Mouse (Mus musculus) spleen, adult 2 months (tissue): Measurements from ENCODE around the gene Lonp1. TPM values are rescaled to one million over a fixed set of nuclear protein-coding genes. Genes with fewer than 3 reads are reported as not detected.
"Not testable (repeated sequence)": the region's sequence is repeated elsewhere in the genome, so short reads cannot be mapped to it uniquely, and the experiment has no call there.

Source experiments
- DNase-seq, 2 experiments: peaks; one replicate each; pipeline versions ENCODE4 v3.0.0 to v3.0.0-alpha.2; 2012 to 2021; ENCODE audit warnings: low spot score in 2 of 2, low read depth in 1 of 2
- H3K27ac ChIP-seq: fragments of 200-500 bp; 2 replicates; pipeline ENCODE4 v1.5.1; 2012; ENCODE audit warnings: low read length, inconsistent platforms; ENCODE audit not compliant: insufficient read depth
- H3K27me3 ChIP-seq: fragments of 200-500 bp; 2 replicates; pipeline ENCODE4 v1.6.1; 2012; ENCODE audit warnings: mild to moderate bottlenecking, moderate library complexity, low read length, inconsistent platforms; ENCODE audit not compliant: control insufficient read depth, insufficient read depth
- H3K36me3 ChIP-seq: fragments of 200-500 bp; 2 replicates; pipeline ENCODE4 v1.6.1; 2012; ENCODE audit warnings: mild to moderate bottlenecking, low read length, inconsistent platforms; ENCODE audit not compliant: control insufficient read depth, insufficient read depth
- H3K4me1 ChIP-seq: fragments of 200-500 bp; 2 replicates; pipeline ENCODE4 v1.6.1; 2011; ENCODE audit warnings: inconsistent platforms; ENCODE audit not compliant: control insufficient read depth, insufficient read depth, insufficient read length
- H3K4me3 ChIP-seq: fragments of 200-500 bp; 2 replicates; pipeline ENCODE4 v1.5.1; 2011; ENCODE audit warnings: mild to moderate bottlenecking, inconsistent platforms; ENCODE audit not compliant: insufficient read depth, insufficient read length; ENCODE audit errors: extremely low read depth
- CTCF ChIP-seq: fragments of 200-500 bp; IDR thresholded peaks from 2 replicates; pipeline ENCODE4 v1.5.1; 2011; ENCODE audit warnings: mild to moderate bottlenecking, inconsistent platforms; ENCODE audit not compliant: insufficient read depth, insufficient read length, insufficient replicate concordance; ENCODE audit errors: extremely low read depth
- POLR2A ChIP-seq: fragments of 200-500 bp; IDR thresholded peaks from 2 replicates; pipeline ENCODE4 v1.6.1; 2011; ENCODE audit warnings: low read depth, low read length, inconsistent platforms
- WGBS: fragments of 180-500 bp; shearing (Covaris S2); methylation state at CpG from one replicate; pipeline ENCODE4 v1.1.7; 2018; 5-methylcytosine and 5-hydroxymethylcytosine counted together
- polyA plus RNA-seq: library from polyadenylated mRNA; depleted of rRNA; stranded (reverse); fragments of >200 nt; gene quantifications from 2 replicates; pipeline ENCODE4 v1.2.3, GENCODE M21; 2012

The Lonp1 gene
- polyA plus RNA-seq, 1 experiment = 35.2 TPM

DNA sequence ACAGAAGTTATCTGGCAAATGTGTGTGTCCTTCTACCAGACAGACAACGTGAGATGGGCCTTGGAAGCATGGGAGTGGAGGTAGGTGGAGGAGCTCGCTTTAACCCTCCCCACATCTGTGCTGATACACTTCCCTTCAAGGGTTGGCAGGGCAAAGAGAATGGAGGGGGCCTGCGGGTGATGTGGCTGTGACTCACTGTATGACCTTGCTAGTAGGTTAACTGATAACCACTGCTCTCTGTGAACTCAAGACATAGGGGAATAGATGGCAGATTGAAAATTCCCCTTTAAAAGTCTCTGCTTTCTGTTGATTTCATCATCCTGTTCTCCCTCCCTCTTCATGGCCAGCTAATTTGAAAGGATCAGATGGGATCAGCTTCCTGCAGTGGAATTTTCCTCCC lies 1.2 kb downstream of the Lonp1 start:
- DNase-seq = no peak
- TF ChIP-seq CTCF (no peak), POLR2A (no peak)
- WGBS = 84% methylated on average over 3 of the region's 3 CpGs
- Histone ChIP-seq H3K27ac (no peak overlapping the region), H3K4me1 (peaks cover 10% of the 10 kb centered on the region; the same call in 1 of the 2 replicates), H3K4me3 (no peak overlapping the region), H3K36me3 (peaks cover 7% of the 10 kb centered on the region), H3K27me3 (no peaks in the 10 kb centered on the region)

DNA sequence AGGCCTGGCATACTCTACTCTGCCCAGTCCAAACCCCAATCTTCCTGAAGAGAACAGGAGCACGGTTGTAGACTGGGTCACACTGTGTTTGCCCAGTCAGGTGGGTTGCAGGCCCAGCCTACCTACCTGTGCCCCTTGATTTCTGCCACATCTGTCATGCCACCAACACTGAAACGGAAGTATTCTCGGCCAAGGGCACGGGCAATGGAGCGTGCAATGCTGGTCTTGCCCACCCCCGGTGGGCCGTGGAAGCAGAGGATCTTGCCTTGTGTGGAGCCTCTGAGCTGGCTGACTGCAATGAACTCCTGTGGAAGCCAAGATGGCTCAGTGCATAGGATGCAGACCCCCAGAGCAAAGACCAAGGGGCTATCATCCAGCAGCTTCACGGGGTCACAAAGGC lies 9.1 kb downstream of the Lonp1 start:
- no peak for DNase-seq
- Histone ChIP-seq H3K27ac (no peak overlapping the region), H3K4me3 (no peak overlapping the region), H3K27me3 (no peaks in the 10 kb centered on the region), H3K4me1 (peaks cover 7% of the 10 kb centered on the region; the same call in 1 of the 2 replicates), H3K36me3 (peaks cover 53% of the 10 kb centered on the region)
- 89% methylated on average over 8 of the region's 8 CpGs for WGBS
- TF ChIP-seq POLR2A = no peak
- TF ChIP-seq CTCF = no peak

- Histone ChIP-seq H3K4me1 (peaks cover 7% of the 10 kb centered on the region; the same call in 1 of the 2 replicates), H3K4me3 (no peak overlapping the region), H3K27me3 (no peaks in the 10 kb centered on the region), H3K27ac (no peak overlapping the region), H3K36me3 (peaks cover 50% of the 10 kb centered on the region)
- TF ChIP-seq POLR2A (no peak), CTCF (no peak)
- WGBS = 93% methylated on average over 3 of the region's 3 CpGs
- DNase-seq = no peak
These were observed 10.0 kb downstream of the Lonp1 start for GRCm38 (mm10) chr17:56616725-56617124.

GRCm38 (mm10) chr17:56615792-56616191 lies 10.9 kb downstream of the Lonp1 start:
- Histone ChIP-seq H3K36me3 (peaks cover 48% of the 10 kb centered on the region), H3K4me1 (peaks cover 7% of the 10 kb centered on the region; the same call in 1 of the 2 replicates), H3K4me3 (no peak overlapping the region), H3K27ac (no peak overlapping the region), H3K27me3 (no peaks in the 10 kb centered on the region)
- TF ChIP-seq POLR2A = no peak
- no peak for TF ChIP-seq CTCF
- DNase-seq = no peak
- WGBS = 93% methylated on average over 4 of the region's 4 CpGs

GRCm38 (mm10) chr17:56615136-56615784 lies 11.4 kb downstream of the Lonp1 start:
- no peak for DNase-seq
- no peak for TF ChIP-seq POLR2A
- TF ChIP-seq CTCF = no peak
- H3K27ac ChIP-seq = no peak overlapping the region
- WGBS = 90% methylated on average over 11 of the region's 11 CpGs
- H3K27me3 ChIP-seq = no peaks in the 10 kb centered on the region
- no peak overlapping the region for H3K4me3 ChIP-seq
- H3K4me1 ChIP-seq = peaks cover 8% of the 10 kb centered on the region; the same call in 1 of the 2 replicates
- peaks cover 45% of the 10 kb centered on the region for H3K36me3 ChIP-seq

- DNase-seq = no peak
- no peak overlapping the region for H3K27ac ChIP-seq
- 27% methylated on average over 14 of the region's 14 CpGs for WGBS
- no peaks in the 10 kb centered on the region for H3K27me3 ChIP-seq
- TF ChIP-seq POLR2A (no peak), CTCF (no peak)
- peaks cover 38% of the 10 kb centered on the region for H3K36me3 ChIP-seq
- H3K4me3 ChIP-seq = peak overlapping the region; percentile 70; the same call in 1 of the 2 replicates
- peaks cover 11% of the 10 kb centered on the region; the same call in 1 of the 2 replicates for H3K4me1 ChIP-seq
These were observed 12.1 kb downstream of the Lonp1 start for GRCm38 (mm10) chr17:56614391-56615135.

DNA sequence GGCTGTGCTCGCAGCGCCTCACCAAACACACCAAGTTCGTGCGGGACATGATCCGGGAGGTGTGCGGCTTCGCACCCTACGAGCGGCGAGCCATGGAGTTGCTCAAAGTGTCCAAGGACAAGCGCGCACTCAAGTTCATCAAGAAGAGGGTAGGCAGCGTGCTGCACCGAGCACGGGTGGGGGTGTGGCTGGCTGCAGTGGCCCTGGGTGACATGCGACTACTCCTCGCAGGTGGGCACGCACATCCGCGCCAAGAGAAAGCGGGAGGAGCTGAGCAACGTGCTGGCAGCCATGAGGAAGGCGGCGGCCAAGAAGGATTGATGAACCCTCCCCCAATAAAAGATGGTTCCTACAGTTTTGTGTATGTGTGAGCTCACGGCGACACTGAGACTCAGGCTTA lies 12.8 kb downstream of the Lonp1 start:
- WGBS = under 1% methylated on average over 26 of the region's 26 CpGs
- not testable (repeated sequence) for H3K27me3 ChIP-seq, DNase-seq
- Histone ChIP-seq H3K4me1 (peaks cover 11% of the 10 kb centered on the region; the same call in 1 of the 2 replicates), H3K36me3 (peaks cover 31% of the 10 kb centered on the region), H3K4me3 (peak overlapping the region; percentile 70), H3K27ac (peak overlapping the region; percentile 74)
